Mouse (Mus musculus): ENCODE measurements at regions not wholly inside any gene's neighbourhood (a gene's known extent, or its start where the extent isn't known, plus 50 kb on each side); places are given as distances from the start of the nearest gene placed in this dataset.

- TF ChIP-seq CTCF (IDR thresholded peaks at IDR 0.05; ENCODE audit: low read depth, low read length) (no peak), POLR2A (IDR thresholded peaks at IDR 0.05; ENCODE audit: borderline replicate concordance, low read depth, low read length) (no peak)
Observed at GRCm38 (mm10) chr17:45894166-45894565, 138.0 kb downstream of the Vegfa start.
